10 mouse cellular contexts compared by ENCODE assay signal in genomic region chr8:44899575-44899991, GRCm38 (mm10). TPM values are rescaled to one million over a fixed set of nuclear protein-coding genes. Genes with fewer than 3 reads are reported as not detected.
DNase-seq lines count a peak whose midpoint lies in the region; ATAC-seq and TF ChIP-seq lines count a peak whose summit lies in the region.
"Had no signal": no experiment of that assay in that cellular context is flagged by ENCODE, and none has a peak within 500 bp of the region (broad histone marks: within the 10 kb centered on the region; RNA-seq: fewer than 3 reads in every experiment).

No protein-coding gene starts in this region.

- peak overlapping the region; percentile 19; the same call in 1 of the 2 replicates for H3K4me2 ChIP-seq in embryonic facial prominence, embryonic 13.5 days
- H3K4me2 ChIP-seq in midbrain, postnatal 0 days (ENCODE audit: low read depth, low read length, poor library complexity, severe bottlenecking): no peak overlapping the region

- peak; percentile 38 to 54 for DNase-seq in kidney, postnatal 4 days
- DNase-seq in kidney, postnatal 25 days: no peak
- peak; percentile 25 to 47 for DNase-seq in layer of hippocampus, adult 2 months (ENCODE audit: low spot score in 2 of 2)
- DNase-seq in midbrain, postnatal 0 days (ENCODE audit: low spot score): peak; percentile 23
- no peak for DNase-seq in urinary bladder, adult 18-20 months (ENCODE audit: low spot score in 2 of 2)
- DNase-seq in adrenal gland, postnatal 10 days: no peak
- DNase-seq in testis, postnatal 14 days (ENCODE audit: low spot score): no peak
- DNase-seq: heart, adult 2 months; kidney, postnatal 36 days had no signal

- peaks cover 12% of the 10 kb centered on the region; the same call in 1 of the 2 replicates for H3K4me1 ChIP-seq in embryonic facial prominence, embryonic 13.5 days
- H3K4me1 ChIP-seq in midbrain, postnatal 0 days (ENCODE audit: insufficient read depth, low read length): no peaks in the 10 kb centered on the region

- ATAC-seq in embryonic facial prominence, embryonic 13.5 days (ENCODE audit: insufficient number of reproducible peaks, insufficient read depth, low FRiP score, low TSS enrichment, low read depth): no peak
- no peak for ATAC-seq in midbrain, postnatal 0 days (ENCODE audit: low FRiP score)

- H3K4me3 ChIP-seq in embryonic facial prominence, embryonic 13.5 days: no peak overlapping the region
- H3K4me3 ChIP-seq in layer of hippocampus, adult 2 months: no peak overlapping the region
- H3K4me3 ChIP-seq in midbrain, postnatal 0 days (ENCODE audit: low read depth, low read length): no peak overlapping the region
- H3K4me3 ChIP-seq: heart, adult 2 months had no signal

- TF ChIP-seq CTCF in layer of hippocampus, adult 2 months (conservative IDR thresholded peaks at IDR 0.05): no peak
- TF ChIP-seq CTCF in midbrain, postnatal 0 days (IDR thresholded peaks at IDR 0.05): no peak

- no peak overlapping the region for H3K27ac ChIP-seq in embryonic facial prominence, embryonic 13.5 days
- H3K27ac ChIP-seq in layer of hippocampus, adult 2 months: no peak overlapping the region
- no peak overlapping the region for H3K27ac ChIP-seq in midbrain, postnatal 0 days (ENCODE audit: low read depth, low read length)
- H3K27ac ChIP-seq: heart, adult 2 months had no signal

- H3K36me3 ChIP-seq in embryonic facial prominence, embryonic 13.5 days: no peaks in the 10 kb centered on the region
- H3K36me3 ChIP-seq in midbrain, postnatal 0 days (ENCODE audit: insufficient read depth, low read length): no peaks in the 10 kb centered on the region

- no peak overlapping the region for H3K9ac ChIP-seq in embryonic facial prominence, embryonic 13.5 days
- H3K9ac ChIP-seq in midbrain, postnatal 0 days (replicated peaks; ENCODE audit: low read length, poor library complexity, severe bottlenecking): no peak overlapping the region

- 43% methylated on average over 12 of the region's 12 CpGs for WGBS in embryonic facial prominence, embryonic 13.5 days
- 47% methylated on average over 12 of the region's 12 CpGs for WGBS in midbrain, postnatal 0 days

- H3K9me3 ChIP-seq in embryonic facial prominence, embryonic 13.5 days: no peaks in the 10 kb centered on the region
- H3K9me3 ChIP-seq in midbrain, postnatal 0 days (ENCODE audit: low read length): no peaks in the 10 kb centered on the region

- no peaks in the 10 kb centered on the region for H3K27me3 ChIP-seq in embryonic facial prominence, embryonic 13.5 days
- no peaks in the 10 kb centered on the region for H3K27me3 ChIP-seq in midbrain, postnatal 0 days (ENCODE audit: insufficient read depth, low read length)

RNA-seq across cellular contexts. Expression of gene Fat1, which starts 35.7 kb away (rescaled TPM):
- 29.3 and 29.7 TPM in 2 replicates for polyA plus RNA-seq in embryonic facial prominence, embryonic 13.5 days (2015; fragmentation: Nextera tagmentation; extraction: Ambion mirVana)
- total RNA-seq in layer of hippocampus, adult 2 months (2021): 10 to 100 TPM; 22.2 to 24.7 TPM
- 106 and 122 TPM in 2 replicates for total RNA-seq in midbrain, postnatal 0 days (2014; rRNA removed)
- 8.7 and 9.2 TPM in 2 replicates for polyA plus RNA-seq in midbrain, postnatal 0 days (2015; fragmentation: Nextera tagmentation; extraction: Ambion mirVana)
- total RNA-seq in adrenal gland, postnatal 10 days (2021): 10 to 100 TPM; 49.8 to 60.2 TPM

Comparison
In these comparisons a context has a peak if more than half of its experiments do, and no peak if none do; other contexts are left out.
1. DNase-seq: peak in kidney, postnatal 4 days (2 of 2), layer of hippocampus, adult 2 months (2 of 2) and midbrain, postnatal 0 days (single experiment); none in kidney, postnatal 25 days (0 of 2), urinary bladder, adult 18-20 months (0 of 2), adrenal gland, postnatal 10 days (single experiment) and testis, postnatal 14 days (single experiment).